Mouse (Mus musculus) cerebellum, adult 2 months (tissue): ENCODE measurements around the gene Phlpp2.

ENCODE experiments used
- CTCF ChIP-seq: fragments of 200-500 bp; IDR thresholded peaks from 2 replicates; pipeline ENCODE4 v1.5.1; 2011; ENCODE audit warnings: low read depth, mild to moderate bottlenecking, control low read depth, low read length, moderate library complexity, borderline replicate concordance; ENCODE audit not compliant: insufficient read depth
- POLR2A ChIP-seq: fragments of 200-500 bp; IDR thresholded peaks from 2 replicates; pipeline ENCODE4 v1.6.1; 2011; ENCODE audit warnings: low read length, control low read depth, borderline replicate concordance; ENCODE audit not compliant: insufficient read depth

GRCm38 (mm10) chr8:109990224-109990623, 121.9 kb downstream of the Phlpp2 start, which contains the start of gene Tat:
- TF ChIP-seq CTCF: no peak
- TF ChIP-seq POLR2A: no peak
